Mouse (Mus musculus): Measurements from ENCODE around the gene St7. TPM values are rescaled to one million over a fixed set of nuclear protein-coding genes. Genes with fewer than 3 reads are reported as not detected.

The St7 gene
- polyA plus RNA-seq, 1 experiment from 2014 or later = 25.5 TPM

GRCm38 (mm10) chr6:17758568-17758967 is 65.8 kb downstream of the St7 start:
- WGBS = 85% methylated on average over 4 of the region's 4 CpGs
- ATAC-seq (replicated peaks; ENCODE audit: low FRiP score, low TSS enrichment, low read depth) = no peak

GRCm38 (mm10) chr6:17763963-17764659 is 71.4 kb downstream of the St7 start:
- Histone ChIP-seq H3K27ac (ENCODE audit: low read depth) (no peak overlapping the region), H3K4me3 (ENCODE audit: low read depth, low read length) (no peak overlapping the region), H3K9ac (ENCODE audit: low read length) (no peak overlapping the region), H3K36me3 (ENCODE audit: control insufficient read depth, insufficient read depth, low read length) (no peaks in the 10 kb centered on the region), H3K27me3 (replicated peaks; ENCODE audit: control insufficient read depth, insufficient read depth, low read length) (no peaks in the 10 kb centered on the region), H3K4me2 (ENCODE audit: low read length) (no peak overlapping the region), H3K9me3 (ENCODE audit: control insufficient read depth, low read length) (no peaks in the 10 kb centered on the region), H3K4me1 (replicated peaks; ENCODE audit: control insufficient read depth, insufficient read depth, low read length) (0 out of 2 replicates have a peak, but pooled peaks cover 10% of the 10 kb centered on the region)
- no peak for ATAC-seq (replicated peaks; ENCODE audit: low FRiP score, low TSS enrichment, low read depth)
- WGBS = 61% methylated on average over 9 of the region's 9 CpGs
- no peak for DNase-seq (ENCODE audit: low spot score)

More at GRCm38 (mm10) chr6:17758568-17758967, 65.8 kb downstream of the St7 start:
- no peak overlapping the region for H3K4me2 ChIP-seq (ENCODE audit: low read length)
- no peaks in the 10 kb centered on the region for H3K27me3 ChIP-seq (replicated peaks; ENCODE audit: control insufficient read depth, insufficient read depth, low read length)
- no peak for DNase-seq (ENCODE audit: low spot score)
- 0 out of 2 replicates have a peak, but pooled peaks cover 5% of the 10 kb centered on the region for H3K4me1 ChIP-seq (replicated peaks; ENCODE audit: control insufficient read depth, insufficient read depth, low read length)
- no peaks in the 10 kb centered on the region for H3K9me3 ChIP-seq (ENCODE audit: control insufficient read depth, low read length)
- no peak overlapping the region for H3K4me3 ChIP-seq (ENCODE audit: low read depth, low read length)
- no peaks in the 10 kb centered on the region for H3K36me3 ChIP-seq (ENCODE audit: control insufficient read depth, insufficient read depth, low read length)
- H3K27ac ChIP-seq (ENCODE audit: low read depth) = no peak overlapping the region
- no peak overlapping the region for H3K9ac ChIP-seq (ENCODE audit: low read length)

- Histone ChIP-seq H3K4me3 (ENCODE audit: low read depth, low read length) (no peak overlapping the region), H3K4me2 (ENCODE audit: low read length) (no peak overlapping the region), H3K27me3 (replicated peaks; ENCODE audit: control insufficient read depth, insufficient read depth, low read length) (no peaks in the 10 kb centered on the region), H3K4me1 (replicated peaks; ENCODE audit: control insufficient read depth, insufficient read depth, low read length) (0 out of 2 replicates have a peak, but pooled peaks cover 10% of the 10 kb centered on the region), H3K27ac (ENCODE audit: low read depth) (no peak overlapping the region), H3K9me3 (ENCODE audit: control insufficient read depth, low read length) (no peaks in the 10 kb centered on the region), H3K36me3 (ENCODE audit: control insufficient read depth, insufficient read depth, low read length) (no peaks in the 10 kb centered on the region), H3K9ac (ENCODE audit: low read length) (no peak overlapping the region)
- DNase-seq (ENCODE audit: low spot score) = no peak
- ATAC-seq (replicated peaks; ENCODE audit: low FRiP score, low TSS enrichment, low read depth) = no peak
- WGBS = 74% methylated on average over 2 of the region's 2 CpGs
These were observed 71.9 kb downstream of the St7 start for GRCm38 (mm10) chr6:17764660-17764998.

- Histone ChIP-seq H3K27me3 (replicated peaks; ENCODE audit: control insufficient read depth, insufficient read depth, low read length) (no peaks in the 10 kb centered on the region), H3K27ac (ENCODE audit: low read depth) (no peak overlapping the region), H3K4me2 (ENCODE audit: low read length) (no peak overlapping the region), H3K36me3 (ENCODE audit: control insufficient read depth, insufficient read depth, low read length) (no peaks in the 10 kb centered on the region), H3K9me3 (ENCODE audit: control insufficient read depth, low read length) (no peaks in the 10 kb centered on the region), H3K4me3 (ENCODE audit: low read depth, low read length) (no peak overlapping the region), H3K4me1 (replicated peaks; ENCODE audit: control insufficient read depth, insufficient read depth, low read length) (no peaks in the 10 kb centered on the region), H3K9ac (ENCODE audit: low read length) (no peak overlapping the region)
- ATAC-seq (replicated peaks; ENCODE audit: low FRiP score, low TSS enrichment, low read depth) (no peak), DNase-seq (ENCODE audit: low spot score) (no peak)
- 77% methylated on average over 9 of the region's 9 CpGs for WGBS
These were observed 77.4 kb downstream of the St7 start for GRCm38 (mm10) chr6:17769972-17770644.

GRCm38 (mm10) chr6:17770645-17771345 is 78.1 kb downstream of the St7 start:
- Histone ChIP-seq H3K36me3 (ENCODE audit: control insufficient read depth, insufficient read depth, low read length) (no peaks in the 10 kb centered on the region), H3K27me3 (replicated peaks; ENCODE audit: control insufficient read depth, insufficient read depth, low read length) (no peaks in the 10 kb centered on the region), H3K9ac (ENCODE audit: low read length) (no peak overlapping the region), H3K4me2 (ENCODE audit: low read length) (no peak overlapping the region), H3K9me3 (ENCODE audit: control insufficient read depth, low read length) (no peaks in the 10 kb centered on the region), H3K4me3 (ENCODE audit: low read depth, low read length) (no peak overlapping the region), H3K27ac (ENCODE audit: low read depth) (no peak overlapping the region), H3K4me1 (replicated peaks; ENCODE audit: control insufficient read depth, insufficient read depth, low read length) (no peaks in the 10 kb centered on the region)
- 46% methylated on average over 8 of the region's 8 CpGs for WGBS
- DNase-seq (ENCODE audit: low spot score) (no peak), ATAC-seq (replicated peaks; ENCODE audit: low FRiP score, low TSS enrichment, low read depth) (no peak)

GRCm38 (mm10) chr6:17771456-17771855 is 78.7 kb downstream of the St7 start:
- Histone ChIP-seq H3K27ac (ENCODE audit: low read depth) (no peak overlapping the region), H3K36me3 (ENCODE audit: control insufficient read depth, insufficient read depth, low read length) (no peaks in the 10 kb centered on the region), H3K4me3 (ENCODE audit: low read depth, low read length) (no peak overlapping the region), H3K9me3 (ENCODE audit: control insufficient read depth, low read length) (no peaks in the 10 kb centered on the region), H3K9ac (ENCODE audit: low read length) (no peak overlapping the region), H3K27me3 (replicated peaks; ENCODE audit: control insufficient read depth, insufficient read depth, low read length) (no peaks in the 10 kb centered on the region), H3K4me1 (replicated peaks; ENCODE audit: control insufficient read depth, insufficient read depth, low read length) (no peaks in the 10 kb centered on the region), H3K4me2 (ENCODE audit: low read length) (no peak overlapping the region)
- DNase-seq (ENCODE audit: low spot score) (no peak), ATAC-seq (replicated peaks; ENCODE audit: low FRiP score, low TSS enrichment, low read depth) (no peak)
- WGBS = 93% methylated on average over 1 of the region's 1 CpGs

- DNase-seq (ENCODE audit: low spot score) = no peak
- no peak for ATAC-seq (replicated peaks; ENCODE audit: low FRiP score, low TSS enrichment, low read depth)
- Histone ChIP-seq H3K27ac (ENCODE audit: low read depth) (no peak overlapping the region), H3K9me3 (ENCODE audit: control insufficient read depth, low read length) (no peaks in the 10 kb centered on the region), H3K27me3 (replicated peaks; ENCODE audit: control insufficient read depth, insufficient read depth, low read length) (no peaks in the 10 kb centered on the region), H3K4me2 (ENCODE audit: low read length) (no peak overlapping the region), H3K4me1 (replicated peaks; ENCODE audit: control insufficient read depth, insufficient read depth, low read length) (no peaks in the 10 kb centered on the region), H3K36me3 (ENCODE audit: control insufficient read depth, insufficient read depth, low read length) (no peaks in the 10 kb centered on the region), H3K9ac (ENCODE audit: low read length) (no peak overlapping the region), H3K4me3 (ENCODE audit: low read depth, low read length) (no peak overlapping the region)
- 53% methylated on average over 3 of the region's 3 CpGs for WGBS
These were observed 79.8 kb downstream of the St7 start for GRCm38 (mm10) chr6:17772514-17772913.

GRCm38 (mm10) chr6:17776041-17776440 is 83.3 kb downstream of the St7 start:
- DNase-seq (ENCODE audit: low spot score) (no peak), ATAC-seq (replicated peaks; ENCODE audit: low FRiP score, low TSS enrichment, low read depth) (no peak)
- Histone ChIP-seq H3K27ac (ENCODE audit: low read depth) (no peak overlapping the region), H3K9ac (ENCODE audit: low read length) (no peak overlapping the region), H3K9me3 (ENCODE audit: control insufficient read depth, low read length) (no peaks in the 10 kb centered on the region), H3K4me1 (replicated peaks; ENCODE audit: control insufficient read depth, insufficient read depth, low read length) (no peaks in the 10 kb centered on the region), H3K27me3 (replicated peaks; ENCODE audit: control insufficient read depth, insufficient read depth, low read length) (no peaks in the 10 kb centered on the region), H3K4me2 (ENCODE audit: low read length) (no peak overlapping the region), H3K36me3 (ENCODE audit: control insufficient read depth, insufficient read depth, low read length) (no peaks in the 10 kb centered on the region), H3K4me3 (ENCODE audit: low read depth, low read length) (no peak overlapping the region)
- WGBS = 72% methylated on average over 7 of the region's 7 CpGs
